Mouse (Mus musculus) left cerebral cortex, adult 11 months (tissue): ENCODE results near the gene Ssx9.
"Not testable (repeated sequence)": the region's sequence is repeated elsewhere in the genome, so short reads cannot be mapped to it uniquely, and the experiment has no call there.

Experiments used
- DNase-seq: peaks from one replicate; pipeline ENCODE4 v3.0.0; 2022; ENCODE audit warnings: low spot score

Gene Ssx9

GRCm38 (mm10) chrX:8748132-8748531 is at the start of gene Ssx9:
TSS of gene Ssx9 (plus strand) at chrX:8748432.
- DNase-seq = not testable (repeated sequence)

GRCm38 (mm10) chrX:8732907-8733306 is 15.3 kb upstream of the Ssx9 start:
- peak; percentile 35 for DNase-seq

GRCm38 (mm10) chrX:8803391-8803790 is 55.2 kb downstream of the Ssx9 start, which contains the start of gene Ssxb5:
TSS of gene Ssxb5 (plus strand) at chrX:8803691.
- not testable (repeated sequence) for DNase-seq
